Comparison of ENCODE assay signal across 9 mouse cellular contexts in the genomic region with DNA sequence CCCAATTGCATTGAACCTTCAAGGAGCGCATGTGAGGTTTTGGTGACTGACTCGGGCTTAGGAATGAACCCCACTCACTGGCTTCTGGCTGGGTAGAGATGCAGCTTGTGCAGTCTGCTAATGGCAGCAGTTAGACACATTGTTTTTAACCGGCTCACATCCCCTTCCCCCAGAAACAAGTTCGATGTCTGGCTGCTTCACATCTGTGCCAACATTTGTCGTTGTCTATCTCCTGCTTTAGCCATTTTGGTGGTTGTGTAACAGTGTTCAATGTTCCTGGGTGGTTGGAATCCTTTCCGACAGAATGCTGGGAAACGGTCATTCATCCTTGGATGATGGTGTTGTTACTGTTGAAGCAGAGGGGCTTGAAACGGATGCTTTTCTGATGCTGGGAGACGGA.
DNase-seq lines count a peak whose midpoint lies in the region; ATAC-seq and TF ChIP-seq lines count a peak whose summit lies in the region.
"Had no signal": no experiment of that assay in that cellular context is flagged by ENCODE, and none has a peak within 500 bp of the region (broad histone marks: within the 10 kb centered on the region; RNA-seq: fewer than 3 reads in every experiment).

No protein-coding gene starts in this region.

- TF ChIP-seq POLR2A in kidney, adult 2 months (IDR thresholded peaks at IDR 0.05; ENCODE audit: low read depth, low read length) = no peak

- no peaks in the 10 kb centered on the region for H3K27me3 ChIP-seq in kidney, adult 2 months (replicated peaks; ENCODE audit: control insufficient read depth, insufficient read depth, low read length)
- no peaks in the 10 kb centered on the region for H3K27me3 ChIP-seq in neural tube, embryonic 13.5 days
- no peaks in the 10 kb centered on the region for H3K27me3 ChIP-seq in intestine, embryonic 14.5 days (replicated peaks; ENCODE audit: control insufficient read depth, insufficient read depth, low read length)
- H3K27me3 ChIP-seq in heart, embryonic 12.5 days (replicated peaks) = no peaks in the 10 kb centered on the region

- TF ChIP-seq CTCF in kidney, adult 2 months (conservative IDR thresholded peaks at IDR 0.05; ENCODE audit: insufficient read depth, insufficient read length, low read depth, low read length) = no peak

- no peak overlapping the region for H3K4me2 ChIP-seq in neural tube, embryonic 13.5 days
- H3K4me2 ChIP-seq in intestine, embryonic 14.5 days (ENCODE audit: low read length) = no peak overlapping the region
- no peak overlapping the region for H3K4me2 ChIP-seq in heart, embryonic 12.5 days

- DNase-seq in kidney, adult 2 months = no peak
- no peak for DNase-seq in kidney, postnatal 10 days
- DNase-seq in neural tube, embryonic 10.5 days (ENCODE audit: extremely low spot score, low spot score) = no peak
- DNase-seq in intestine, embryonic 14.5 days (ENCODE audit: low spot score) = no peak
- DNase-seq in testis, postnatal 14 days (ENCODE audit: low spot score) = peak; percentile 60
- no peak for DNase-seq in frontal cortex, postnatal 10 days (ENCODE audit: low spot score in 2 of 2)
- DNase-seq: embryo, embryonic 11 days had no signal

- H3K36me3 ChIP-seq in kidney, adult 2 months (ENCODE audit: control insufficient read depth, insufficient read depth, low read length) = no peaks in the 10 kb centered on the region
- H3K36me3 ChIP-seq in neural tube, embryonic 13.5 days = no peaks in the 10 kb centered on the region
- H3K36me3 ChIP-seq in intestine, embryonic 14.5 days (ENCODE audit: control insufficient read depth, insufficient read depth, low read length) = no peaks in the 10 kb centered on the region
- H3K36me3 ChIP-seq in heart, embryonic 12.5 days = no peaks in the 10 kb centered on the region

- 65% methylated on average over 9 of the region's 9 CpGs for WGBS in kidney, adult 2 months
- WGBS in neural tube, embryonic 13.5 days = 67% methylated on average over 9 of the region's 9 CpGs
- WGBS in intestine, embryonic 14.5 days = 63% methylated on average over 9 of the region's 9 CpGs
- WGBS in heart, embryonic 12.5 days = 80% methylated on average over 9 of the region's 9 CpGs

- peaks cover 53% of the 10 kb centered on the region for H3K4me1 ChIP-seq in kidney, adult 2 months (ENCODE audit: control insufficient read depth, insufficient read depth, low read length)
- H3K4me1 ChIP-seq in neural tube, embryonic 13.5 days (replicated peaks) = peaks cover 66% of the 10 kb centered on the region
- H3K4me1 ChIP-seq in intestine, embryonic 14.5 days (replicated peaks; ENCODE audit: control insufficient read depth, insufficient read depth, low read length) = peaks cover 47% of the 10 kb centered on the region
- H3K4me1 ChIP-seq in heart, embryonic 12.5 days (replicated peaks) = peaks cover 44% of the 10 kb centered on the region

- H3K27ac ChIP-seq in kidney, adult 2 months (ENCODE audit: insufficient read depth, low read depth, low read length) = peak overlapping the region; percentile 20
- peak overlapping the region; percentile 55 for H3K27ac ChIP-seq in neural tube, embryonic 13.5 days (replicated peaks)
- H3K27ac ChIP-seq in intestine, embryonic 14.5 days (ENCODE audit: low read depth) = peak overlapping the region; percentile 51; the same call in 1 of the 2 replicates
- no peak overlapping the region for H3K27ac ChIP-seq in heart, embryonic 12.5 days (ENCODE audit: poor library complexity, severe bottlenecking)

- no peak overlapping the region for H3K4me3 ChIP-seq in kidney, adult 2 months (ENCODE audit: insufficient read depth, low read depth, low read length)
- H3K4me3 ChIP-seq in neural tube, embryonic 13.5 days = no peak overlapping the region
- H3K4me3 ChIP-seq in intestine, embryonic 14.5 days (ENCODE audit: low read depth, low read length) = no peak overlapping the region
- H3K4me3 ChIP-seq in heart, embryonic 12.5 days = no peak overlapping the region

- no peak for ATAC-seq in neural tube, embryonic 13.5 days (ENCODE audit: low read depth)
- ATAC-seq in intestine, embryonic 14.5 days (replicated peaks; ENCODE audit: low FRiP score, low TSS enrichment, low read depth) = no peak
- no peak for ATAC-seq in heart, embryonic 12.5 days (ENCODE audit: insufficient number of reproducible peaks, low FRiP score)

- H3K9ac ChIP-seq in neural tube, embryonic 13.5 days = no peak overlapping the region
- H3K9ac ChIP-seq in intestine, embryonic 14.5 days (ENCODE audit: low read length) = no peak overlapping the region
- no peak overlapping the region for H3K9ac ChIP-seq in heart, embryonic 12.5 days

- H3K9me3 ChIP-seq in neural tube, embryonic 13.5 days = no peaks in the 10 kb centered on the region
- no peaks in the 10 kb centered on the region for H3K9me3 ChIP-seq in intestine, embryonic 14.5 days (ENCODE audit: control insufficient read depth, low read length)
- H3K9me3 ChIP-seq in heart, embryonic 12.5 days (replicated peaks) = no peaks in the 10 kb centered on the region
